Mouse (Mus musculus) heart, postnatal 4 days (tissue): ENCODE results near the gene Rell1. TPM values are rescaled to one million over a fixed set of nuclear protein-coding genes. Genes with fewer than 3 reads are reported as not detected.

ENCODE experiments used
- DNase-seq: peaks from one replicate; pipeline ENCODE4 v3.0.0; 2021
- total RNA-seq, 2 experiments: library from RNA; stranded (reverse); gene quantifications; 2 replicates each; pipeline ENCODE4 v1.2.3; 2021

Gene Rell1
- total RNA-seq, result 10 to 100 TPM; 18.9 to 20.1 TPM

GRCm38 (mm10) chr5:63968443-63969415 is at the start of gene Rell1:
TSS of gene Rell1 (minus strand) at chr5:63968897.
- peak; percentile 100 for DNase-seq

GRCm38 (mm10) chr5:64012596-64013366 is 44.1 kb upstream of the Rell1 start:
- DNase-seq, result no peak

GRCm38 (mm10) chr5:64006548-64006947 is 37.9 kb upstream of the Rell1 start:
- DNase-seq, result no peak

DNA sequence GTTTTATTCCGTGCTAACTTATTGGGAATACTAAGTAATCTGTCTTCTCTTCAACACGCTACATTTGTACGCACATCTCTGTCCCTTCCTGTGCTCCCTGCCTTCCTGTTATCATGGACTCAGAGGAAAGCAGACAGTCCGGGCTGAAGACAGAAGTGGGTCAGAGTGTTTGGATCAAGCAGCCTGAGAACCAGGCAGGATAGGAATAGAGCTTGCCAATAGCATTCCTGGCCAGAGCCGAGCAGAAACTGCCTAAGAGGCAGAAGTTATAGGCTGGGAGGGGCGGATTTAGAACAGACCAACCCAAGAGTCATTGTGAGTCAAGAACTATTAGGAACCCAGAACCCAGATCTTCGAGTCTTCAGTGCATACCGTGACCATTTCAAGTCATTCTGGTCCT is 34.6 kb upstream of the Rell1 start:
- no peak for DNase-seq

DNA sequence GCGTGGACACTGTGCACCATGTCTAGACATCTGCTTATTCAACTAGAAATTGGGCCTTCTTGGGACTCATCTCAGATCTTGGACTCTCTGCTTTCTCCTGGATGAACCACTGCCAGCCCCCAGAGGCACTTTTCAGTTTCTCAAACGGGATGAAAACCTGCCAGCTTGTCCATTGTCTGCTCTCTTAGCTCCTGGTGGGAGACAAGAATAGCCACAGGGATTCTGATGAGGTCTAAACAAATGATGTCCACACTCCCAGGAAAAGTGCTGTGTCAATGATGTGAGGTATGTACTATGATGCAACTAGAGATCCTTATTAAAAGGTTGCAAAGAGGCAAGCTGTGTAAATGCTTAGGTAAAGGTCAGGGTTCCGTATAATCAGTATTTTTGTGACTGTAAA is 25.2 kb upstream of the Rell1 start:
- no peak for DNase-seq

GRCm38 (mm10) chr5:63990675-63991074 is 22.0 kb upstream of the Rell1 start:
- DNase-seq, result no peak

GRCm38 (mm10) chr5:63986337-63986736 is 17.6 kb upstream of the Rell1 start:
- DNase-seq, result no peak

GRCm38 (mm10) chr5:63982296-63982695 is 13.6 kb upstream of the Rell1 start:
- DNase-seq, result peak; percentile 46

DNA sequence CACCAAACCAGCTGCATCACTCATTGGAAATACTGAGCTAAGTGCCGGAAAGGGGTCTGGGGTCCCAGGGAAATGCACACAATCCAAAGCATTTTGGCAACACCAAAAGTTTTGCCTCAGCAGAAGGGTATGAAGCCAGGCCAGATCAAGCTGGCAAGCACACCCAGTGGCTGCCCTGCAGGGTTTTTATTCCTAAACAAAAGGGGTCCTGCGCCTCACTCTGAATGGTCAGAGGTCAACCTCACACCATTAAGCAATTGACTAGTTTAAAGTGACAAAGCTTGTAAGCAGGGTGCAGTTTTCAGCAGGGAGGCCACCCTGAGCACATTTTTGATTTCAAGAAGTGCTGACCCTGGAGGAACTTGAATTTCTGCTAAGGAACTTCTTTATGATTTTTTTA is 2.3 kb upstream of the Rell1 start:
- no peak for DNase-seq

DNA sequence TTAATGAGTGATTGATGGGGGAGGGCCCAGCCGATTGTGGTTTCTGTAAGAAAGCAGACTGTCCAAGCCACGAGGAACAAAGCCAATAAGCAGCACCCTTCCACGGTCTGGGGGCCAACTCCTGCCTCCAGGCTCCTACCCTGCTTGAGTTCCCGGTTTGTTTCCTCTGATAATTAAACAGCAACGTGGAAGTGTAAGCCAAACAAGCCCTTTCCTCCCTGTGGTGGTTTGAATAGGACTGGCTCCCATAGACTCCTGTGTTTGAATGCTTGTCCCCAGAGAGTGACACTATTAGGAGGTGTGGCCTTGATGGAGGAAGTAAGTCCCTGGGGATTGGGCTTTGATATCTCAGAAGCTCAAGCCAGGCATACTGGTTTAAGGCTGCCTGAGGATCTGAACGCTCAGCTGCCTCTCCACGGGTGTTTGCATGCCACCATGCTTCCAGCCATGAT is 1.6 kb upstream of the Rell1 start:
- DNase-seq, result no peak

DNA sequence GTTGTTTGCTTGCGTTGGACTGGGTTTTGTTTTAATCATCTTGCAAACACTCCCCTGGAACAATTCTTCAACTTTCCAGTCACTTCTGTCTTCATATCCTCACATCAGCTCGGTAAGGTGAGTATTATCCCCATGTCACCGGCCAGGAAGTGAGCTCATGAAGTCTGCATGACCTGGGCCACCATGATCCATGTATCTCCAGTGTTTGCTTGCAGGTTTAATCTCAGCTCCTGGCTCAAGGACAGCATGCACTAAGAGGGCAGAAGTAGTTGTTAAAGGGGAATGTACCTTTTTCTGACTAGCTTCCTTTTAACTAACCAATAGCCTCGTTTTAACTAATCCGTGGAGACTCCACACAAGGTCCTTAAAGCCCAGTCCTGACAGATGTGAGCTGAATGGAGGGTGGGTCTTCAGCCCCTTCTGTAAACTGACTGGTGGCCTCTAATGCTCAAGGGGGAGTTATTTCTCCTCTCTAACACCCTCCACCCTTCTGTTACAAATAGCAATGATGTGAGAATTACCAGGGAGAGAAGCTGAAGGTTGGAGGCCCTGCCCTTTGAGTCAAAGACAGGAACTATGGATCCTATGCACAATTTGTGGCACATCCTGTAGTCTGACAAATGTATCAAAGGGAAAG is 897 bp upstream of the Rell1 start:
- DNase-seq, result no peak

DNA sequence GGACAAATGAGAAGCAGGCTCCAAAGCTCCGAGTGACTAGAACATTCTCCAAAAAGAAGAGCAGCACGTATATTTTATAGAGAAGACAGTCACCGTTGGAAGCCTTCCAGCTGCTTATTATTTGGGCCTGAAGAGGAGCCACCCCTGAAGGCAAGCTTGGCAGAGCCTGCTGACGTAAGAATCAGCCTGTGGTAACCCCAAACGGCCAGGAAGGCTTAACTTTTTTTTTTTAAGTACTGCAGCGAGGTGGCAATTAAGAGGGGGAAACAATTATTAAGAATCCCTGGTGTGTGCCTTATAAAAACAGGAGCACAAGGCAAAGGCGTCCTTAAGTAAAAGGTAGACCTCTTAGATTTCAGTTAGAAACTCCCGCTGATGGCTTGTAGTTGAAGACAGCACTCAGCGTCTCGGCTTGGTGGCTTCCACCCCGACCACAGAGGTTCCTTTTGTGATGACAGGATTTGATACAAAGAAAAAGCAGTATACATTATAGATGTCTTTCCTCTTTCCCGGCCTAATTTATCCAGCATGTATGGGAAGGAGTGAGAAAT is 1.0 kb downstream of the Rell1 start:
- no peak for DNase-seq

DNA sequence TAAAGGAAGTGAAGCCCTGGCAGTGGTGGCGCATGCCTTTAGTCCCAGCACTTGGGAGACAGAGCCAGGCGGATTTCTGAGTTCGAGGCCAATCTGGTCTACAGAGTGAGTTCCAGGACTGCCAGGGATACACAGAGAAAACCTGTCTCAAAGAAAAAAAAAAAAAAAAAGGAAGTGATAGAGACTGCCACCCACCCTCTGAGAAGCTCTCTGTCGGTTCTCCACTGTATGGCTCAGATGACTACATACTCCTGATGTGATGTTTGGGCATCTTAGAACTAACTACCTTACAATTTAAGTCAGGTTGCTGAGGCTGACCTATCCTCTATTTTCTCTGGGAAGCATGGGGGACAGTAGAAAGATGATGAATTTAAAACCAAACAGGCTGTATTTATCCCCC is 2.3 kb downstream of the Rell1 start:
- no peak for DNase-seq

DNA sequence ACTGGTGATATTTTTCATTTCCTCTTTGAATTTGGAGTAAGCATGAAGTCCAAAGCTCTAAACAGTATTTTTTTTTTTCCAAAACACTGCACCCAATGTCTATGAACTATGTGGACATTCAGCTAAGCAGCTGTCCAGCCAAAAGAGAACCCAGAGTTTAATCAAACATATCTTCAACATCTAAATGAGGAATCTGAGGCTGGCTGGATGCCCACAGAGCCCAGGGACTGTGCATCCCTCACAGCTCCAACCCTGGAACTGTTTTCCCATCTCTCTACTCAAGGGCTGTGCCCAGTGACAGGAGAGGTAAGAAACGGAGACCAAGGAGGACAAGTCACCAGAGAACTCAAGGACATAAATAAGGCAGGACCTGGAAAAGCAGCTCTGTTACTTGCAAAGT is 2.8 kb downstream of the Rell1 start:
- no peak for DNase-seq

- DNase-seq, result no peak
Observed at GRCm38 (mm10) chr5:63964576-63964975, 4.1 kb downstream of the Rell1 start.

- DNase-seq, result no peak
Observed at GRCm38 (mm10) chr5:63961726-63962125, 7.0 kb downstream of the Rell1 start.

DNA sequence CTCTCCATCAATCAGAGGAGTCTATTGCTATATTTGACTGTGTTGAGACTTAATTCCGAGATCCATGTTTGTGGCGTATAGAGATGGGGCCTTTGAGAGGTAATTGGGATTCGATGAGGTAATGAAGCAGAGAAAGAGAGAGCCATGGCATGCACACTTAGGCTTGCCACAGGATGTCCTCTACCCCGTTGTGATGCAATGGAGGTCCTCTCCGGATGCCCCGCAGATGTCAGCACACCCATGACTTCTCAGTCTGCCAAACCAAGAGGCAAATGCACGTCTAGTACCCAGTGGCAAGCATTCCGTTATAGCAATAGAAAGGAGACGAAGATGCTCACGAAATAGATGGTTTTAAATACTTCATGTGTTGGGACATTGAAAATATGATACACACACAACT is 8.1 kb downstream of the Rell1 start:
- DNase-seq, result no peak

DNA sequence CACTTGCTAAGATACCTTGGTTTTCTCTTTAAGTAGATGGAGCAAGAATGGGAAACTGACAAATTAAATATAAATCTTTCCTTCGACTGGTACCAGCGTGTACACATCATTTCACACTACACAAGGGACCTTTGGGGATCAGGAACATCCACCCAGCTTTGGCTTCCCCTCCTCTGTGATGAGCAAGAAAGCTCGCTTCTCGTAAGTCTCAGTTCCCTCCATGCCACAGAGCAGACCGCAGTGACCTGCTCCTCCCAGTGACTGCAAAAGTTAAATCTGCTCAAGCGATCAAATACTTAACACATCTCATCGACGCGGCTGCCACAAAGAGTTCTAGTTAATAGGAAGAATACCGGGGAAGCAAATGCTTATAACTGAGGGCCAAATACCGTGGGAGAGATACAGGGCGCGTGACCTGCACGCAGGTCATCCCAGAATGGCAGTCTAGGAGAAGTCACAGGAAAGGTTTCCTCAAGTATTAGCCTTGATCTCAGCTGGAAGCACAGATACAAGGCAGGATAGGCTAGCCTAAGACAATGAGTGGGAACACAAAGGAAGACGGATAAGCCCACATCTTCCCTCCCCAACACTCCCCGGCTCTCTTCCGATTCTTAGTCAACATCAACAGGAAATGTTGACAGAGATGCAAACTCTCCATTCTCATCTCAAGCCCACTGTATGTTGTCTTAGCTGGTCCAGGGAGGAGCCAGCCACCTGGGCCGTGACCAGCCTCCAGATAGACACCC is 9.6 kb downstream of the Rell1 start:
- DNase-seq, result no peak

- no peak for DNase-seq
Observed at GRCm38 (mm10) chr5:63957607-63958006, 11.1 kb downstream of the Rell1 start.

- DNase-seq, result no peak
Observed at GRCm38 (mm10) chr5:63956411-63956810, 12.3 kb downstream of the Rell1 start.

DNA sequence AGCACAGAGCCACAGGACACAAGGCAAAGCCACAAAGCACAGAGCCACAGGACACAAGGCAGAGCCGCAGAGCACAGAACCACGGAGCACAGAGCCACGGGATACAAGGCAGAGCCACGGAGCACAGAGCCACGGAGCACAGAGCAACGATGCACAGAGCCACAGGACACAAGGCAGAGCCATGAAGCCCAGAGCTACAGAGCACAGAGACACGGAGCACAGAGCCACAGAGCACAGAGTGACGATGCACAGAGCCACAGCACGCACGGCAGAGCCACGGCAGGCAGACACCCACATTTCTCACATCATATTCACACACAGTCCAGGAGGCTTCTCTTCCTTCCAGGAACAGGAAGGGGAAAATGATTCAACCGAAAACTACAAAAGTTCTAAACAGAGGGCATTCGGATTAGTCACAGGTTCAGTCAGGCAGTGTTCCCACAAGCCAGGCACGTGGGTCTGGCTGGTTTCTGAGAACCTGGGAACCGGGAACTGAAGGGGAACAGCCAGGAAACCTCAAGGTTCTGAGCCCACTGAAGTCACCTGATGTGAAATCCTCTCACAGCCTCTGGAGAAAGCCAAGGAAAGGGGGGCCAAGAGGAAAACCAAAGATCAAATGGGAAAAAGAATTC is 15.2 kb downstream of the Rell1 start:
- no peak for DNase-seq
